Mouse (Mus musculus) heart, embryonic 14.5 days (tissue): ENCODE results near the gene Aamp. TPM values are rescaled to one million over a fixed set of nuclear protein-coding genes. Genes with fewer than 3 reads are reported as not detected.

ENCODE experiments used
- ATAC-seq: fragments of 200-750 bp; cut with Nextera tagmentation; 2 replicates; pipeline ENCODE4 v1.8.0; 2017; ENCODE audit warnings: low read depth, moderate TSS enrichment; ENCODE audit not compliant: insufficient number of reproducible peaks, insufficient read depth, low FRiP score
- H3K27ac ChIP-seq, 2 experiments: fragments of 200-500 bp in 1 of 2; fragments of 300-500 bp in 1 of 2; sonication (generic) in 1 of 2; replicated peaks in 1 of 2; 2 replicates each; pipeline ENCODE4 v1.5.1; 2012 to 2014; ENCODE audit warnings: low read depth in 2 of 2, low read length in 2 of 2, control low read depth in 1 of 2, mild to moderate bottlenecking in 1 of 2, mixed read lengths in 1 of 2; ENCODE audit not compliant: control insufficient read depth in 1 of 2, insufficient read depth in 1 of 2
- H3K27me3 ChIP-seq: fragments of 300-500 bp; sonication (generic); 2 replicates; pipeline ENCODE4 v1.6.1; 2014; ENCODE audit warnings: mild to moderate bottlenecking, low read length, control low read depth; ENCODE audit not compliant: control insufficient read depth, insufficient read depth
- H3K36me3 ChIP-seq: fragments of 300-500 bp; sonication (generic); 2 replicates; pipeline ENCODE4 v1.6.1; 2014; ENCODE audit warnings: mild to moderate bottlenecking, control low read depth, low read length, mixed read lengths; ENCODE audit not compliant: control insufficient read depth, insufficient read depth
- H3K4me1 ChIP-seq, 2 experiments: fragments of 200-500 bp in 1 of 2; fragments of 300-500 bp in 1 of 2; sonication (generic) in 1 of 2; 2 replicates each; pipeline ENCODE4 v1.6.1; 2012 to 2014; ENCODE audit warnings: low read length in 2 of 2, control low read depth in 1 of 2, mixed read lengths in 1 of 2; ENCODE audit not compliant: control insufficient read depth in 2 of 2, insufficient read depth in 2 of 2
- H3K4me2 ChIP-seq: fragments of 300-500 bp; sonication (generic); 2 replicates; pipeline ENCODE4 v1.6.1; 2014; ENCODE audit warnings: mild to moderate bottlenecking, low read length
- H3K4me3 ChIP-seq, 2 experiments: fragments of 200-500 bp in 1 of 2; fragments of 300-500 bp in 1 of 2; sonication (generic) in 1 of 2; 2 replicates each; pipeline ENCODE4 v1.5.1; 2012 to 2014; ENCODE audit warnings: low read length in 2 of 2, mild to moderate bottlenecking in 2 of 2, control low read depth in 1 of 2, low read depth in 1 of 2, moderate library complexity in 1 of 2; ENCODE audit not compliant: control insufficient read depth in 1 of 2, insufficient read depth in 1 of 2
- H3K9ac ChIP-seq: fragments of 300-500 bp; sonication (generic); 2 replicates; pipeline ENCODE4 v1.6.1; 2014; ENCODE audit warnings: mild to moderate bottlenecking, low read length
- H3K9me3 ChIP-seq: fragments of 300-500 bp; sonication (generic); 2 replicates; pipeline ENCODE4 v1.6.1; 2016; ENCODE audit warnings: low read length, control low read depth; ENCODE audit not compliant: control insufficient read depth
- WGBS: fragments of 180-500 bp; shearing (Covaris S2); extraction: QIAGEN DNeasy Blood & Tissue Kit; methylation state at CpG from one replicate; pipeline ENCODE4 v1.1.7; 2014; 5-methylcytosine and 5-hydroxymethylcytosine counted together
- polyA plus RNA-seq: library from polyadenylated mRNA; unstranded; fragments of >200 nt; fragmentation: Nextera tagmentation; extraction: Ambion mirVana; gene quantifications from 2 replicates; pipeline ENCODE4 v1.2.1, GENCODE M21; 2014

Aamp gene
- polyA plus RNA-seq, 1 experiment from 2014 or later, result 187 TPM

DNA sequence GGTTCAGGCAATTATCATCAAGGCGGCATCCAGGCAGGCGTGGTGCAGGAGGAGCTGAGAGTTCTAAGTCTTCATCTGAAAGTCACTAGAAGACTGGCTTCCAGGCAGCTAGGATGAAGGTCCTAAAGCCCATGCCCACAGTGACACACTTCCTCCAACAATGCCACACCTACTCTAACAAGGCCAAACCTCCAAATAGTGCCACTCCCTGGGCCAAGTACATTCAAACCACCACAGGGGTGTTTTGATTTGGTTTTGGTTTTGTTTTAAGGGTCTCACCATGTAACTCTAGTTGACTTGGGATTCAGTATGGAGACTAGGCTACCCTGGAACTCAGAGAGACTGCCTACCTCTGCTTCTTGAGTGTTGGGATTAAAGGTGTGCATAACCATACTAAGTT is 21.0 kb upstream of the Aamp start, which contains the start of gene Tmbim1:
Gene Tmbim1 (minus strand): TSS at position 101 of the 400 bp plus-strand sequence.
- Histone ChIP-seq H3K27ac (peak within 1 kb of the TSS; percentile 85 to 91), H3K27me3 (no peaks in the 10 kb centered on the region), H3K36me3 (peaks cover 13% of the 10 kb centered on the region; the same call in 1 of the 2 replicates), H3K4me2 (peak within 1 kb of the TSS; percentile 80), H3K4me1 (peaks cover 17 to 50% of the 10 kb centered on the region in 2 experiments), H3K4me3 (peak within 1 kb of the TSS; percentile 74 to 95), H3K9me3 (no peaks in the 10 kb centered on the region), H3K9ac (peak within 1 kb of the TSS; percentile 92)
- ATAC-seq, result no peak
- WGBS, result 100% methylated on average over 2 of the region's 2 CpGs

DNA sequence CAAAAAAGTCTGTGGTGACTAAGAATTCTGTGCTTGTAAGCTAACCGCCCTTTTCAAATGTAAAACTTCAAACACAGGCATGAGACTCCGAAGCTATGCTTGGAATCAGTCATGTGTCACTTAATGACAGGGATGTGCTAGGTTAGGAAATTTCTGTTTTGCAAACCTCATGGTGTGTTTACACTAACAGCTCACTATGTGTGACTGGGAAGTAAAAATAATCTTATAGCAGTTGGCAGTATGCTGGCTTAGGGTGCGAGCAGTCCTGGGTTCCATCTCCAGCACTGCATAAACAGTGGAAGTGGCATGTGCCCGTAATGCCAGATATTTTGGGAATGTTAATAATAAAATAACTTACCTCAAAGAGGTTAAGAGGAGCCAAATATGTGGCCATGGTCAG is 20.4 kb upstream of the Aamp start:
- H3K27me3 ChIP-seq, result no peaks in the 10 kb centered on the region

DNA sequence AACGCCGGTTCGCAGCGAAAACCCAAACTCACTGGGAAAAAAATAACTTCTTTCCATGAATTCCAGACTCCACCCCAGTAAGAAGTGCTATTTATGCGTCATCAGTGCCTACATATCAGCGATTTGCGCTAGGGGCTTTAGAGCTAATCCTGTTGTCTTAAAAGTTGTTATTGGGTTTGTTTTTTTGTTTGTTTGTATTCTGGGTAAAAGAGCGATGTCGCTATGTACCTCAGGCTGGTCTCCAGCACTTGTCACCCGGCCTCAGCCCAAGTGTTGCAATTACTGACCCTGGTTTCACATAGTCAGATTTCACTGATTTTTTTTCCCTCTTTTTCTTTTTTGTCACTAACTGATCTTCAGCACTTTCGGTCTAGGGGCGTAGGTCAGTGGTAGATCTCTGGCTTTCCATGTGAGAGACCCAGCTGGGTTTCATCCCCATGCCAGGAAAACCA is 19.8 kb upstream of the Aamp start:
- 7% methylated on average over 12 of the region's 12 CpGs for WGBS
- H3K4me2 ChIP-seq, result peak overlapping the region; percentile 80
- no peaks in the 10 kb centered on the region for H3K9me3 ChIP-seq
- H3K36me3 ChIP-seq, result peaks cover 13% of the 10 kb centered on the region; the same call in 1 of the 2 replicates
- peak overlapping the region; percentile 92 for H3K9ac ChIP-seq
- no peak for ATAC-seq
- H3K27me3 ChIP-seq, result no peaks in the 10 kb centered on the region
- H3K4me3 ChIP-seq, result peak overlapping the region; percentile 74 to 95
- H3K27ac ChIP-seq, result peak overlapping the region; percentile 85 to 91
- H3K4me1 ChIP-seq, result peaks cover 16 to 53% of the 10 kb centered on the region in 2 experiments

More for the DNA sequence above, 20.4 kb upstream of the Aamp start:
- H3K4me2 ChIP-seq, result peak overlapping the region; percentile 80; the same call in 1 of the 2 replicates
- peaks cover 16 to 53% of the 10 kb centered on the region in 2 experiments for H3K4me1 ChIP-seq
- peaks cover 13% of the 10 kb centered on the region; the same call in 1 of the 2 replicates for H3K36me3 ChIP-seq
- H3K27ac ChIP-seq, result peak overlapping the region in 1 of 2 experiments; percentile 85; a peak in 2 of 4 replicates
- no peaks in the 10 kb centered on the region for H3K9me3 ChIP-seq
- ATAC-seq, result no peak
- H3K4me3 ChIP-seq, result no peak overlapping the region
- 57% methylated on average over 4 of the region's 4 CpGs for WGBS
- H3K9ac ChIP-seq, result no peak overlapping the region

DNA sequence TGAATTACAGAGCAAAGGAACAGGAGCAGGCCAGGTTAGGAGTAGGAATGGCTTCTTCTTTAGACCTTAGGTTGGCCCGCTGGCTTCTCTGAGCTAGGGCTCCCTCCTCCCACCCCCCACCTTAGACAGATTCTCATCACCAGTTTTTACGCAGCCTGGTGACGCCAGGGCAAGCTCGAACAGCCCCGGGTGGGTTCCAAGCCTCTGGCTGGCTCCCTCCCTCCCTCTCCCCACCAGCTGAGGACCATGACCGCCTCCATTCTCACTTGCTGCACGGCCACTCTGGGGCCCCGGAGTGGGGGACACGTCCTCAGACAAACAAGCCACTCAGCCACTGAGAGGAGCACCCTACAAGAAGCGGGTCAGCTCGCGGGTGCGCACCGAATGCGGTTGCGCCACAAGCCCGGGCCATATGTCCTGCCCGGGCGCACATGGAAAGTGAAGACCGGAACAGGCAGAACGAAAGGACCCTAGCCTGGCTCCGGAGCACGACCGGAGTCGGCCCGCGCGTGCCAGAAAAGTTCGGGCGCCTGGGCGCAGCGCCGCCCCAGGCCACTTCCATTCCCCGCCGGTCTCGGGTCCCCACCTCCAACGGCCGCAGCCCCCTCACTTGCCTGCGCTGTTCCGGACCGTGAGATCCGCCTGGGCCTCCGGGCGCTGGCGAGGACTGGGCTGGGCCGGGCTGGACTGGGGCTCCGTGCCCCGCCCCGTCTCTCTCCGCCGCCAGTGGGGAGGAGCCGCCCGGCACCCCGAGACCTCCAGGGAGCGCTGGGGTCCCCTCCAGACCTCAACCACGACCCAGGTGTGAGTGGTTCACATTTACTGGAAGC is 19.2 kb upstream of the Aamp start:
- Histone ChIP-seq H3K4me3 (peak overlapping the region; percentile 74 to 95), H3K9ac (peak overlapping the region; percentile 92), H3K36me3 (peaks cover 13% of the 10 kb centered on the region; the same call in 1 of the 2 replicates), H3K4me1 (peaks cover 21 to 58% of the 10 kb centered on the region in 2 experiments), H3K4me2 (peak overlapping the region; percentile 80), H3K9me3 (no peaks in the 10 kb centered on the region), H3K27ac (peak overlapping the region; percentile 85 to 91), H3K27me3 (no peaks in the 10 kb centered on the region)
- peak; percentile 79 for ATAC-seq
- under 1% methylated on average over 53 of the region's 56 CpGs for WGBS

DNA sequence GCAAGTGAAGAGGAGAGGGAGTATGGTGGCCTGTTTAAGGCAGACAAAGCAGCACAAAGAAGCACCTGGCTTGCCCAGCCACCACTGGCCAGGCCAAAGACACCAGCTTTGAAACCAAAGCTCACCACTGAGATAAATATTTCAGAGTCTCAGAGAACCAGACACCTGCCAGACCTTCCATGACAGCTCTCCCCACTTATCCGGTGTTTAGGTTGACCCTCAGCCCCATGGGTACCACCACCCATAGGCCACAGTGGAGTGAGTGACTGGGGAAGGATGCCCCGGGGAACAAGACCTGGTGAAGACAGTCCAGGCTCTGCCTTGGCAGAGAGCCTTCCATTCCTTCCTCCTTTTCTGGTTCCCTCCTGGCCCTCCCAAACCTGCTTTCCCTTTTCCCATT is 18.3 kb upstream of the Aamp start:
- peak overlapping the region; percentile 92 for H3K9ac ChIP-seq
- 64% methylated on average over 2 of the region's 2 CpGs for WGBS

DNA sequence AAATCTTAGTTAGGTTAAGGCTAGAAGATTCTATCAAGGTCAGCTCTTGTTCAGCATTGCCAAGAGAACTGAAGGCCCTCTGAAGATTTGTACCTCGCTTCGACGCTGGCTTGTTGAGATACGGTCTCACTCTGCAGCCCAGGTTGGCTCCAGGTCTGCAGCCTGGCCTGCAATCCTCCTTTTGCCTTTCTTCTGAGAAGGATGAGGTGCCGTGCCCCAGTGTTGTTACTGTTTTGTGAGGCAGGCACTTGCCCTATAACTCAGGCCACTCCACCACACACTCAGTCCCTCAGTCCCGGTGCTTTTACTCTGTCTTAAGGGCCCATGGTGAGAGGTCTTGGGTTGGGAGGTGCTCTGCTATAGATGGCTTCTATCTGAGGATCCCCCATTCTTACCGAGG is 17.7 kb upstream of the Aamp start:
- Histone ChIP-seq H3K4me2 (peak overlapping the region; percentile 80; the same call in 1 of the 2 replicates), H3K4me1 (peaks cover 34 to 67% of the 10 kb centered on the region in 2 experiments)

More for the DNA sequence above, 18.3 kb upstream of the Aamp start:
- H3K4me2 ChIP-seq, result peak overlapping the region; percentile 80
- H3K27ac ChIP-seq, result 0 out of 4 replicates have a peak overlapping the region, but pooled peaks of 1 of the 2 experiments have one; percentile 85
- no peak for ATAC-seq
- no peaks in the 10 kb centered on the region for H3K9me3 ChIP-seq
- peaks cover 29 to 61% of the 10 kb centered on the region in 2 experiments for H3K4me1 ChIP-seq
- H3K27me3 ChIP-seq, result no peaks in the 10 kb centered on the region
- peak overlapping the region; percentile 5 to 74; a peak in 2 of 4 replicates for H3K4me3 ChIP-seq
- peaks cover 19% of the 10 kb centered on the region; the same call in 1 of the 2 replicates for H3K36me3 ChIP-seq

DNA sequence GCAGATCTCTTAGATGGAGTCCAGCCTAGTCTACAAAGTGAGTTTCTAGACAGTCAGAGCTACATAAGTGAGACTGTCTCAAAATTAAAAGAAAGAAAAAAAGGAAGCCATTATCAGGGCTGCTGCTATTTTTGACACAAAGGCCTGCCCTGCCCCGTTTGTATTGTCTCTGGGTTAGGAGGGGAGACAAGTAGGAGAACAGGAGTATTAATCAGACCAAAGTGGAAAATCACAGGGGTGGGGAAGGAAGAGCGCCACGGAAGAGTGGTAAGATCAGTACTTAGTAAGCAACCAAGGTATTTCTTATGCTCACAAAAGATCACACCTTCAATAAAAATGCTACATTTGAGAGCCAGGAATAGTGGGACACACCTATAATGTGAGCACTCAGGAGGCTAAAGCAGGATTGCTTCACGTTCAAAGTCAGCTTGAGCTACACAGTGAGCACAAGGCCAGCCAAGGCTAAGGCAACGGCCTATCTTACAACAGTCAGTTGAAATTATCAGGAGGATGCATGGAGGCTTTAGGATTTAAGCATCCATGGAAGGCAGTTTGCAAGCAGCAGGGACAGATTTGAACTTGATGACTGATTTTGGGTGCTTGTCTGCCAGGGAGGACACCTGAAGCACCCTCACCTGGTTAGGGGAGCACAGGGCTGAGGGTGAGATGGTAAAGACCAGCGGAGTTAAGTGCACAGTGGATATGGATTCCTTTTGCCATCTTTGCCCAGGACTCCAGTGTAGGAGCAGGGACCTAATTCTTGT is 16.0 kb upstream of the Aamp start:
- peaks cover 51 to 83% of the 10 kb centered on the region in 2 experiments for H3K4me1 ChIP-seq
- H3K9ac ChIP-seq, result peak overlapping the region; percentile 61
- no peak for ATAC-seq

More for the DNA sequence above, 17.7 kb upstream of the Aamp start:
- Histone ChIP-seq H3K9ac (peak overlapping the region; percentile 92; the same call in 1 of the 2 replicates), H3K27me3 (no peaks in the 10 kb centered on the region), H3K9me3 (no peaks in the 10 kb centered on the region), H3K4me3 (no peak overlapping the region), H3K36me3 (peaks cover 24% of the 10 kb centered on the region; the same call in 1 of the 2 replicates), H3K27ac (0 out of 4 replicates have a peak overlapping the region, but pooled peaks of 1 of the 2 experiments have one; percentile 26)
- 84% methylated on average over 7 of the region's 7 CpGs for WGBS
- ATAC-seq, result no peak

More for the DNA sequence above, 16.0 kb upstream of the Aamp start:
- H3K4me2 ChIP-seq, result peak overlapping the region; percentile 40
- no peaks in the 10 kb centered on the region for H3K27me3 ChIP-seq
- no peaks in the 10 kb centered on the region for H3K9me3 ChIP-seq
- H3K36me3 ChIP-seq, result peaks cover 29% of the 10 kb centered on the region; the same call in 1 of the 2 replicates
- WGBS, result 45% methylated on average over 6 of the region's 6 CpGs
- H3K4me3 ChIP-seq, result no peak overlapping the region
- peak overlapping the region; percentile 6 to 100; a peak in 3 of 4 replicates for H3K27ac ChIP-seq
